Mouse (Mus musculus) cerebellum, postnatal 4 days (tissue): ENCODE results near the gene Rnf144b.

Source experiments
- DNase-seq, 2 experiments: peaks; one replicate each; pipeline ENCODE4 v3.0.0; 2022; ENCODE audit warnings: low spot score in 2 of 2, mixed read lengths in 1 of 2

Rnf144b gene

GRCm38 (mm10) chr13:47261961-47262360 lies 139.5 kb downstream of the Rnf144b start:
- no peak for DNase-seq

- DNase-seq = no peak
Measured at GRCm38 (mm10) chr13:47264382-47264781, 141.9 kb downstream of the Rnf144b start.

- no peak for DNase-seq
Measured at GRCm38 (mm10) chr13:47266411-47266810, 144.0 kb downstream of the Rnf144b start.

- DNase-seq = no peak
Measured at GRCm38 (mm10) chr13:47268227-47268626, 145.8 kb downstream of the Rnf144b start.

GRCm38 (mm10) chr13:47272928-47273327 lies 150.5 kb downstream of the Rnf144b start:
- DNase-seq = no peak

GRCm38 (mm10) chr13:47273487-47273886 lies 151.0 kb downstream of the Rnf144b start:
- no peak for DNase-seq

GRCm38 (mm10) chr13:47274139-47274538 lies 151.7 kb downstream of the Rnf144b start:
- DNase-seq = no peak

- DNase-seq = no peak
Measured at GRCm38 (mm10) chr13:47277000-47277823, 154.8 kb downstream of the Rnf144b start.

GRCm38 (mm10) chr13:47277824-47278290 lies 155.4 kb downstream of the Rnf144b start:
- DNase-seq = no peak

GRCm38 (mm10) chr13:47282221-47282620 lies 159.8 kb downstream of the Rnf144b start:
- DNase-seq = no peak

- peak; percentile 59 to 78 for DNase-seq
Measured at GRCm38 (mm10) chr13:47288449-47288848, 166.0 kb downstream of the Rnf144b start.

- DNase-seq = no peak
Measured at GRCm38 (mm10) chr13:47296465-47296864, 174.0 kb downstream of the Rnf144b start.
